Mouse (Mus musculus) cerebellum, adult 18-20 months (tissue): ENCODE results near the gene Socs3.
A peak's percentile ranks its signal among the peaks of the same experiment; 100 is the strongest.

Experiments
- DNase-seq, 2 experiments: peaks; one replicate each; pipeline ENCODE4 v3.0.0; 2021

The Socs3 gene

GRCm38 (mm10) chr11:117994250-117995057 lies 24.6 kb upstream of the Socs3 start:
- no peak for DNase-seq

- no peak for DNase-seq
Measured at GRCm38 (mm10) chr11:117993190-117994175, 23.6 kb upstream of the Socs3 start.

- no peak for DNase-seq
Measured at GRCm38 (mm10) chr11:117991502-117992470, 21.9 kb upstream of the Socs3 start.

- DNase-seq = no peak
Measured at GRCm38 (mm10) chr11:117989926-117990325, 20.1 kb upstream of the Socs3 start.

- DNase-seq = no peak
Measured at GRCm38 (mm10) chr11:117989241-117989640, 19.4 kb upstream of the Socs3 start.

GRCm38 (mm10) chr11:117987968-117988367 lies 18.1 kb upstream of the Socs3 start:
- no peak for DNase-seq

- DNase-seq = no peak
Measured at GRCm38 (mm10) chr11:117987032-117987451, 17.2 kb upstream of the Socs3 start.

GRCm38 (mm10) chr11:117986126-117987031 lies 16.5 kb upstream of the Socs3 start, which contains the start of gene Pgs1:
Pgs1 (plus strand) TSS chr11:117986292.
- DNase-seq = peak; percentile 91 to 95

- DNase-seq = no peak
Measured at GRCm38 (mm10) chr11:117983770-117984169, 13.9 kb upstream of the Socs3 start.

GRCm38 (mm10) chr11:117982426-117982825 lies 12.6 kb upstream of the Socs3 start:
- DNase-seq = no peak

GRCm38 (mm10) chr11:117979388-117979787 lies 9.5 kb upstream of the Socs3 start:
- no peak for DNase-seq

GRCm38 (mm10) chr11:117977694-117978360 lies 8.0 kb upstream of the Socs3 start:
- no peak for DNase-seq

- peak; percentile 61 to 65 for DNase-seq
Measured at GRCm38 (mm10) chr11:117976081-117976582, 6.3 kb upstream of the Socs3 start.

GRCm38 (mm10) chr11:117975211-117975967 lies 5.5 kb upstream of the Socs3 start:
- DNase-seq = no peak

- no peak for DNase-seq
Measured at GRCm38 (mm10) chr11:117974327-117975125, 4.7 kb upstream of the Socs3 start.

GRCm38 (mm10) chr11:117973569-117973968 lies 3.7 kb upstream of the Socs3 start:
- no peak for DNase-seq

GRCm38 (mm10) chr11:117972656-117973558 lies 3.1 kb upstream of the Socs3 start:
- DNase-seq = no peak
